Mouse (Mus musculus): ENCODE measurements around the gene Dbndd2. TPM values are rescaled to one million over a fixed set of nuclear protein-coding genes. Genes with fewer than 3 reads are reported as not detected.

Dbndd2 gene
- polyA plus RNA-seq, 1 experiment from 2014 or later = 3.8 TPM

- 0 out of 2 replicates have a peak overlapping the region, but pooled peaks have one; percentile 50 for H3K4me3 ChIP-seq (ENCODE audit: low read depth, low read length)
- no peaks in the 10 kb centered on the region; the same call in 1 of the 2 replicates for H3K4me1 ChIP-seq (replicated peaks; ENCODE audit: control insufficient read depth, insufficient read depth, low read length)
- ATAC-seq (ENCODE audit: low FRiP score) = no peak
- peak overlapping the region; percentile 79 for H3K4me2 ChIP-seq (replicated peaks; ENCODE audit: low read depth, low read length)
- no peaks in the 10 kb centered on the region for H3K27me3 ChIP-seq (ENCODE audit: control insufficient read depth, insufficient read depth, low read length)
- DNase-seq (ENCODE audit: low spot score) = no peak
- H3K27ac ChIP-seq (ENCODE audit: low read depth, low read length) = no peak overlapping the region
- H3K36me3 ChIP-seq (ENCODE audit: control insufficient read depth, insufficient read depth, low read length) = no peaks in the 10 kb centered on the region
- WGBS = 27% methylated on average over 7 of the region's 7 CpGs
- H3K9me3 ChIP-seq (ENCODE audit: control insufficient read depth, low read length) = no peaks in the 10 kb centered on the region
- H3K9ac ChIP-seq (ENCODE audit: low read depth, low read length) = peak overlapping the region; percentile 66; the same call in 1 of the 2 replicates
These were observed 44.2 kb upstream of the Dbndd2 start for GRCm38 (mm10) chr2:164441731-164442130.

DNA sequence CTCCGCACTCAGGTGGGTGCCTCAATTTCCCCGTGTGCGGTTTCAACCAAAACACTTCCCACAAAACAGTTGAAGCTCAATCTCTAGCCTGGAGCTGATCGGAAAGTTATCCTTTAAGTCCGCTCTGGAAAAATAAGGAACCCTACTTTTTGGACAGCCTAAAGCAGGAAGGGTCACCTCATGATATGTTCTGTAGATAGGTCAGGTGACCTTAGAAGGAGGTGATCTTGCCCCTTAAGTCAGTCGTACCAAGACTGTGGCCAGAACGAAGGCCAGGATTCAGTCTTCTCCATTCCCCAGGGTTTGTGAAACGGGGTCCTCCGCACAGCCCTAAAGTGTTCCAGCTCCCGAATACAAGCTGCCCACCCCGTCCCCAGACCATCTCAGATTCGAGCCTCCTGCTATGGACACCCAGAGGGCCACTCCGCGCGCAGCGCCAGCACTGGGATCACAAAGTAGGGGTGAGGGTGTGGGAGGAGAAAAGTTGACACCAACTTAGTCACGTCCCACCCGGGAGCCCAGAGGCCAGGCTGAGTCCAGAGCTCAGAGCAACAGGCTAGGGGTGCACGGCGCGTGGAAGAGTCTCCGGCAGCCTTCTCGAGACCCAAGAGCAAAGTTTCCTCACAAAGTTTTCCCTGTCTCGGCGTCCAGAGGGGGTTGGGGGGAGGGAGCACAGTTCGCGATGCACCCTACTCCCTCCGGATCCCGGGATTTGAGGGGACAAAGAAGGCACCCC is 43.4 kb upstream of the Dbndd2 start:
- no peak overlapping the region for H3K27ac ChIP-seq (ENCODE audit: low read depth, low read length)
- DNase-seq (ENCODE audit: low spot score) = no peak
- whole genome bisulfite sequencing = 2% methylated on average over 29 of the region's 29 CpGs

DNA sequence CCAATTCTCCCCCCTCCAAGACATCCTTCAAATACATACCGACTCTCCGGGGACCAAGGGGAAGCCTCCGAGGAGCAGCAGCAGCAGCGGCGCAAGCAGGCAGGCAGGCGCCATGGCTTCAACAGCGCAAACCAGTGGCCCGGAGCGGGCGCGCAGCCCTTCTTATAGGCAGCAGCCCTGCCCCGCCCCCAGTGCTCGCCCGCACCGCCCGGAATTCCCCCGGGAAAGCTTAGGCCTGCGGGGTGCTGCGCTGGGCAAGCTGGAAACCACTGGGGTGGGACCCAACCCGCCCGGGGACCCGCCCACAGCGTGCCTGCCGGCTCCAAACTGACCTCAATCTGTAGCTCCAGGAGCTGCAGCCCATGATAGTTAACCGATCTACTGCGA is 42.9 kb upstream of the Dbndd2 start:
- Histone ChIP-seq H3K4me2 (replicated peaks; ENCODE audit: low read depth, low read length) (peak overlapping the region; percentile 79), H3K9me3 (ENCODE audit: control insufficient read depth, low read length) (no peaks in the 10 kb centered on the region), H3K4me1 (replicated peaks; ENCODE audit: control insufficient read depth, insufficient read depth, low read length) (no peaks in the 10 kb centered on the region; the same call in 1 of the 2 replicates), H3K4me3 (ENCODE audit: low read depth, low read length) (peak overlapping the region; percentile 50), H3K27me3 (ENCODE audit: control insufficient read depth, insufficient read depth, low read length) (no peaks in the 10 kb centered on the region), H3K9ac (ENCODE audit: low read depth, low read length) (peak overlapping the region; percentile 66), H3K27ac (ENCODE audit: low read depth, low read length) (no peak overlapping the region), H3K36me3 (ENCODE audit: control insufficient read depth, insufficient read depth, low read length) (no peaks in the 10 kb centered on the region)
- 0% methylated on average over 26 of the region's 26 CpGs for WGBS
- DNase-seq (ENCODE audit: low spot score) (peak; percentile 83), ATAC-seq (ENCODE audit: low FRiP score) (peak; percentile 90)

More for the DNA sequence above, 43.4 kb upstream of the Dbndd2 start:
- no peaks in the 10 kb centered on the region for H3K9me3 ChIP-seq (ENCODE audit: control insufficient read depth, low read length)
- H3K4me1 ChIP-seq (replicated peaks; ENCODE audit: control insufficient read depth, insufficient read depth, low read length) = no peaks in the 10 kb centered on the region; the same call in 1 of the 2 replicates
- H3K36me3 ChIP-seq (ENCODE audit: control insufficient read depth, insufficient read depth, low read length) = no peaks in the 10 kb centered on the region
- H3K9ac ChIP-seq (ENCODE audit: low read depth, low read length) = peak overlapping the region; percentile 66
- ATAC-seq (ENCODE audit: low FRiP score) = peak; percentile 68
- peak overlapping the region; percentile 50 for H3K4me3 ChIP-seq (ENCODE audit: low read depth, low read length)
- no peaks in the 10 kb centered on the region for H3K27me3 ChIP-seq (ENCODE audit: control insufficient read depth, insufficient read depth, low read length)
- peak overlapping the region; percentile 79 for H3K4me2 ChIP-seq (replicated peaks; ENCODE audit: low read depth, low read length)

GRCm38 (mm10) chr2:164443460-164444000 is 42.4 kb upstream of the Dbndd2 start, which contains the start of gene Sdc4:
Sdc4 (minus strand) TSS chr2:164443887.
- Histone ChIP-seq H3K4me3 (ENCODE audit: low read depth, low read length) (peak within 1 kb of the TSS; percentile 50), H3K27ac (ENCODE audit: low read depth, low read length) (no peak within 1 kb of the TSS), H3K27me3 (ENCODE audit: control insufficient read depth, insufficient read depth, low read length) (no peaks in the 10 kb centered on the region), H3K9me3 (ENCODE audit: control insufficient read depth, low read length) (no peaks in the 10 kb centered on the region), H3K4me2 (replicated peaks; ENCODE audit: low read depth, low read length) (peak within 1 kb of the TSS; percentile 79), H3K9ac (ENCODE audit: low read depth, low read length) (peak within 1 kb of the TSS; percentile 66), H3K4me1 (replicated peaks; ENCODE audit: control insufficient read depth, insufficient read depth, low read length) (no peaks in the 10 kb centered on the region; the same call in 1 of the 2 replicates), H3K36me3 (ENCODE audit: control insufficient read depth, insufficient read depth, low read length) (no peaks in the 10 kb centered on the region)
- ATAC-seq (ENCODE audit: low FRiP score) = peak; percentile 43; the same call in 1 of the 2 replicates
- no peak for DNase-seq (ENCODE audit: low spot score)
- 5% methylated on average over 18 of the region's 18 CpGs for WGBS

DNA sequence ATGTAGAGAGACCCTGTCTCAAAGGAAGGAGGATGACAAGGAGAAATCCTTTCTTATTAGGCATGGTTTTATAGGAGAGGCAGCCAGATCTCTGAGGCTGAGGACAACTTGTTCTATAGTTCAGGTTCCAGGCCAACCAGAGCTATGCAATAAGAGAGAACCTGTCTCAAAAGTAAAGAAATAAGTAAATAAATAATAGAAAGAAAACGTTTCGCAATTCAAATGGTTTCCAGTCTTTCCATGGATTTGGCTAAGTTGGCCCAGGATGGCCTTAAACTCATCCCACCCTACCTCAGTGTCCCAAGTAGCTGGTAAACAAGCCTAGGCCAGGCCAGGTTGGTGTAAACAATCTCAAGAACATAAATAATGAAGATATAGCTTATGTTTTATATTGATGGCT is 41.2 kb upstream of the Dbndd2 start:
- Histone ChIP-seq H3K4me3 (ENCODE audit: low read depth, low read length) (no peak overlapping the region), H3K9me3 (ENCODE audit: control insufficient read depth, low read length) (no peaks in the 10 kb centered on the region), H3K4me1 (replicated peaks; ENCODE audit: control insufficient read depth, insufficient read depth, low read length) (no peaks in the 10 kb centered on the region; the same call in 1 of the 2 replicates), H3K9ac (ENCODE audit: low read depth, low read length) (no peak overlapping the region), H3K4me2 (replicated peaks; ENCODE audit: low read depth, low read length) (no peak overlapping the region), H3K27ac (ENCODE audit: low read depth, low read length) (no peak overlapping the region), H3K27me3 (ENCODE audit: control insufficient read depth, insufficient read depth, low read length) (no peaks in the 10 kb centered on the region), H3K36me3 (ENCODE audit: control insufficient read depth, insufficient read depth, low read length) (no peaks in the 10 kb centered on the region)
- 90% methylated on average over 2 of the region's 2 CpGs for WGBS
- no peak for ATAC-seq (ENCODE audit: low FRiP score)
- DNase-seq (ENCODE audit: low spot score) = no peak

- no peaks in the 10 kb centered on the region; the same call in 1 of the 2 replicates for H3K4me1 ChIP-seq (replicated peaks; ENCODE audit: control insufficient read depth, insufficient read depth, low read length)
- H3K9ac ChIP-seq (ENCODE audit: low read depth, low read length) = no peak overlapping the region
- H3K4me2 ChIP-seq (replicated peaks; ENCODE audit: low read depth, low read length) = no peak overlapping the region
- 70% methylated on average over 3 of the region's 3 CpGs for WGBS
- H3K27me3 ChIP-seq (ENCODE audit: control insufficient read depth, insufficient read depth, low read length) = no peaks in the 10 kb centered on the region
- H3K36me3 ChIP-seq (ENCODE audit: control insufficient read depth, insufficient read depth, low read length) = no peaks in the 10 kb centered on the region
- H3K4me3 ChIP-seq (ENCODE audit: low read depth, low read length) = no peak overlapping the region
- no peak for DNase-seq (ENCODE audit: low spot score)
- ATAC-seq (ENCODE audit: low FRiP score) = no peak
- H3K27ac ChIP-seq (ENCODE audit: low read depth, low read length) = no peak overlapping the region
- H3K9me3 ChIP-seq (ENCODE audit: control insufficient read depth, low read length) = no peaks in the 10 kb centered on the region
These were observed 40.4 kb upstream of the Dbndd2 start for GRCm38 (mm10) chr2:164445399-164446085.

GRCm38 (mm10) chr2:164446086-164446469 is 39.8 kb upstream of the Dbndd2 start:
- Histone ChIP-seq H3K9me3 (ENCODE audit: control insufficient read depth, low read length) (no peaks in the 10 kb centered on the region), H3K27me3 (ENCODE audit: control insufficient read depth, insufficient read depth, low read length) (no peaks in the 10 kb centered on the region), H3K4me3 (ENCODE audit: low read depth, low read length) (no peak overlapping the region), H3K36me3 (ENCODE audit: control insufficient read depth, insufficient read depth, low read length) (no peaks in the 10 kb centered on the region), H3K4me1 (replicated peaks; ENCODE audit: control insufficient read depth, insufficient read depth, low read length) (no peaks in the 10 kb centered on the region; the same call in 1 of the 2 replicates), H3K27ac (ENCODE audit: low read depth, low read length) (no peak overlapping the region), H3K9ac (ENCODE audit: low read depth, low read length) (no peak overlapping the region), H3K4me2 (replicated peaks; ENCODE audit: low read depth, low read length) (no peak overlapping the region)
- 76% methylated on average over 3 of the region's 3 CpGs for WGBS
- no peak for ATAC-seq (ENCODE audit: low FRiP score)
- no peak for DNase-seq (ENCODE audit: low spot score)

GRCm38 (mm10) chr2:164448140-164448539 is 37.8 kb upstream of the Dbndd2 start:
- H3K4me2 ChIP-seq (replicated peaks; ENCODE audit: low read depth, low read length) = no peak overlapping the region
- H3K4me3 ChIP-seq (ENCODE audit: low read depth, low read length) = no peak overlapping the region
- H3K4me1 ChIP-seq (replicated peaks; ENCODE audit: control insufficient read depth, insufficient read depth, low read length) = no peaks in the 10 kb centered on the region; the same call in 1 of the 2 replicates
- no peaks in the 10 kb centered on the region for H3K9me3 ChIP-seq (ENCODE audit: control insufficient read depth, low read length)
- 94% methylated on average over 1 of the region's 1 CpGs for whole genome bisulfite sequencing
- H3K27me3 ChIP-seq (ENCODE audit: control insufficient read depth, insufficient read depth, low read length) = no peaks in the 10 kb centered on the region
- H3K36me3 ChIP-seq (ENCODE audit: control insufficient read depth, insufficient read depth, low read length) = no peaks in the 10 kb centered on the region
- no peak overlapping the region for H3K27ac ChIP-seq (ENCODE audit: low read depth, low read length)
- DNase-seq (ENCODE audit: low spot score) (no peak), ATAC-seq (ENCODE audit: low FRiP score) (no peak)
- no peak overlapping the region for H3K9ac ChIP-seq (ENCODE audit: low read depth, low read length)

Data from hindbrain, embryonic 11.5 days (tissue).